Mouse (Mus musculus) CH12.LX (cell line): ENCODE results near the gene Chd2.

Experiments
- CHD1 ChIP-seq: IDR thresholded peaks from 2 replicates; pipeline ENCODE4 v1.6.1; 2012; ENCODE audit warnings: low read depth, low read length, improper control_type of control experiment, inconsistent platforms
- CTCF ChIP-seq, 2 experiments: IDR thresholded peaks in 1 of 2; conservative IDR thresholded peaks in 1 of 2; 2 replicates each; pipeline ENCODE4 v1.5.1; 2011 to 2012; ENCODE audit warnings: low read depth in 2 of 2, low read length in 2 of 2, improper control_type of control experiment in 1 of 2, inconsistent platforms in 1 of 2, mild to moderate bottlenecking in 1 of 2, moderate library complexity in 1 of 2
- EP300 ChIP-seq: IDR thresholded peaks from 2 replicates; pipeline ENCODE4 v1.6.1; 2011; ENCODE audit warnings: low read length, improper control_type of control experiment
- MEF2A ChIP-seq: IDR thresholded peaks from 2 replicates; pipeline ENCODE4 v1.6.1; 2014; ENCODE audit warnings: low read depth, mild to moderate bottlenecking, inconsistent platforms, low read length, improper control_type of control experiment, borderline replicate concordance
- NELFE ChIP-seq: IDR thresholded peaks from 2 replicates; pipeline ENCODE4 v1.6.1; 2011; ENCODE audit warnings: low read depth, low read length, improper control_type of control experiment
- POLR2A ChIP-seq: IDR thresholded peaks from 2 replicates; pipeline ENCODE4 v1.6.1; 2011; ENCODE audit warnings: low read depth, mild to moderate bottlenecking, improper control_type of control experiment, low read length
- POLR2AphosphoS2 ChIP-seq: IDR thresholded peaks from 2 replicates; pipeline ENCODE4 v1.6.1; 2011; ENCODE audit warnings: low read depth, low read length, improper control_type of control experiment
- SIN3A ChIP-seq: IDR thresholded peaks from 2 replicates; pipeline ENCODE4 v1.6.1; 2012; ENCODE audit warnings: low read length, improper control_type of control experiment, inconsistent platforms
- UBTF ChIP-seq: IDR thresholded peaks from 2 replicates; pipeline ENCODE4 v1.6.1; 2012; ENCODE audit warnings: low read depth, mild to moderate bottlenecking, inconsistent platforms, low read length, improper control_type of control experiment, moderate library complexity
- ZMIZ1 ChIP-seq: IDR thresholded peaks from 2 replicates; pipeline ENCODE4 v1.6.1; 2012; ENCODE audit warnings: low read depth, mild to moderate bottlenecking, inconsistent platforms, low read length, improper control_type of control experiment

DNA sequence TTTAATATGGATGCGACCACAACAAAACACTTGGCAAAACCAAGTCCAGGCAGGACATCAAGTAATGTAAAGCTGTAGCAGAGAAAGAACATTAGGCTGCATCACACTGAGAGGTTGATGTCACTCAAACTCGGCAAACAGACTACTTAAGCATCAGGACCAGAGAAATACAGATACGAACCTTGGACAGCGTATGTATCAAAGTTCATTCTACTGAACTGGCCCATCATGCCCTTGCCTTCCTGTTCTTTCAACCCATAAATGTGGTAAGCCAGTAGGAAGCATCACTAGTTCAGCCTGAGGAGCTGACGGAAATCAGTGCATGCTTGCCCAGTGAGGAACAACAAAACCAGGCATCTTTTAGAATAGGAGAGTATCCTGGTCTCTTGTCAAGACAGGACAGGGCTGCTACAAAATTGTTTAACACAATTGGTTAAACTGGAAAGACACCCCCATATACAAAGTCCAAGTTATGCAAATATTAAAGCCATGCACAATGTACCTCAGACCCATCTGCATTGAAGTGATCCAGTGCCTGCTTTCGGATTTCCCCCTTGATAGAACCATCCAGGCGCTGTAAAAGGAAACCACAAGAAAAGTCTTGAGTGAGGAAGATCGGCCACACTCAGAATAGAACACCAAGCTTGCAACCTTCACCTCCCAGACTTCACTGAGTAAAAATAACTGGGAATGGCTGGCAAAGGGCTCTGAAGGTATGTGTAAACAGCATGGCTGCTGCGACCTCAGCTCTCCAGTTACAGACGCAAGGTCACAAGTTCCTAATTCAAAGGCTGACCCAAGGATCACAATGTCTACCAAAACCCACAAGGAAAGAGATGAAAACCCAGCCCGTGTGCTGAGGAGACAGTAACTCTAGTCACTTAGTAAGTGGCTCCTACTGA lies 63.2 kb downstream of the Chd2 start:
- TF ChIP-seq POLR2A (no peak), CTCF (conservative IDR thresholded peaks at IDR 0.05 in 1 of 2, IDR thresholded peaks at IDR 0.05 in 1 of 2; ENCODE audit: low read depth in 2 of 2, low read length in 2 of 2) (no peak), SIN3A (no peak), EP300 (no peak), ZMIZ1 (no peak), POLR2AphosphoS2 (no peak), NELFE (no peak), UBTF (no peak), CHD1 (no peak), MEF2A (no peak)
